Mouse (Mus musculus): ENCODE results near the gene S100a3. TPM values are rescaled to one million over a fixed set of nuclear protein-coding genes. Genes with fewer than 3 reads are reported as not detected.

S100a3 gene
- not detected for polyA plus RNA-seq (2014; fragmentation: Illumina TruSeq; extraction: RNeasy Lipid Tissue Mini Kit (QIAGEN cat#74804); ENCODE audit: low read depth, low replicate concordance)

DNA sequence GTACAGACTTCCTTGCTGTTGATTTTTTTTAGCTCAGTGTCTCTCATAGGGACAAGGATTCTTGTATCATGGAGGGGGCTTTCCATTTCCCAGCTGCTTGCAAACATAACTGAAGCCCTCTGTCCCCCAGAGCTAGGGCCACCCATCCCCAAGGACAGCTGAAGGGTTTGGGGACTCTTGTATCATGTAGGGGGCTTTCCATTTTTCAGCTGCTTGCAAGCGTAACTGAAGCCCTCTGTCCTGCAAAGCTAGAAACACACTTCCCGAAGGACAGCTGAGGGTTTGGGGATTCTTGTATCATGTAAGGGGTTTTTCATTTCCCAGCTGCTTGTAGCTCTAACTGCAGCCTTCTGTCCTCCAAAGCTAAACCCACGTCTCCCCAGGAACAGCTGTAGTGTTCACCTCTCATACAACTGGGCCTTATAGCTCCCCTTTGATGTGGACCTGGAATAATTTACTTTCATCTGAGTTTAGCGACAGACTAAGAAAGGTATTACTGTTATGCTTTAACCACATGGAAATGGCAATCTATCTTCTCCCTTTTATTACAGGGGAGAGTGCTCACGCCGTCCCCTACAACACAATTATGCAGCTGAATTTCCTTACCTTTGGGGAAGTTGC lies at the start of gene S100a3:
Gene S100a3 (plus strand): TSS at position 571 of the 621 bp plus-strand sequence.

GRCm38 (mm10) chr3:90513796-90514590 lies 46.4 kb upstream of the S100a3 start, which contains the start of the genes S100a1 and S100a13:
S100a1 (minus strand) TSS chr3:90514392.
S100a13 (plus strand) TSS chr3:90514435.

GRCm38 (mm10) chr3:90526580-90526979 lies 33.8 kb upstream of the S100a3 start, which contains the start of gene S100a14:
S100a14 (plus strand) TSS chr3:90526856.

DNA sequence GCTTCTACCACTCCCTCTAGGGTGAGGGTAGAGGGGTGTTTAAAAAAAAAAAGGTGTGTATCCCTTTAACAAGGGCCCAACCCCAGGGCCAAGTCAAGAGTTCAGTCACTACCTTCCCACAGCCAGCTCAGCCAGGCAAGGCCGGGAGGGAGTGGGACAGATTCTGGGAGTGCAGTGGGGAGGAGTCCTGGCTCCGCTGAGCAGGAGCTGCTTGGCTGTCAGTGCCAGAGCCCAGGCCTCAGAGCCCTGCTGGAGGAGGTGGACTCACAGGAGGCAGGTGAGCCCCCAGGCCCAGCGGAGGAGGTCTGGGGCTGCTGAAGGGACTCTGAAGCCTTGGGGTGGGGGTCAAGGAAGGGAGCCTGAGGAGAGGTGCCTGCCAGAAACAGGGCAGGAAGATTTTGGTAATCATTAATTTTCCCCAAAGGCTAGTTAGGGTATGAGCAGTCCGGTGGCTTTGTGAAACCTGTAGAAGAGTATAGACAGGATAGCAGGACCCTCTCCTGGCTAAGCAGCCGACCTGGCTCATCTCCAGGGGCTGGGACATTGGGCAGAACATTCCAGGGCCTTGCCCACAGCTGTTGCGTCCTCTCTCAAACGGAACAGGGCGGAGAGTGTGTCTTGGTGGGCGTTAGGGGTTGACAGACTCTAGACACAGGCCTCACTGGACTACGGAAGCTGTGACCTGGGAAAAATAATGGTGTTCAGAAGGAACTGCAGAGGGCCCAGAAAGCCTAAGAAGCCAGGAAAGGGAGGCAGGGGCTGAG lies 23.1 kb upstream of the S100a3 start, which contains the start of gene S100a16:
Gene S100a16 (plus strand): TSS at position 114 of the 764 bp plus-strand sequence.

GRCm38 (mm10) chr3:90589947-90590346 lies 29.6 kb downstream of the S100a3 start, which contains the start of gene S100a2:
S100a2 (plus strand) TSS chr3:90590247.

DNA sequence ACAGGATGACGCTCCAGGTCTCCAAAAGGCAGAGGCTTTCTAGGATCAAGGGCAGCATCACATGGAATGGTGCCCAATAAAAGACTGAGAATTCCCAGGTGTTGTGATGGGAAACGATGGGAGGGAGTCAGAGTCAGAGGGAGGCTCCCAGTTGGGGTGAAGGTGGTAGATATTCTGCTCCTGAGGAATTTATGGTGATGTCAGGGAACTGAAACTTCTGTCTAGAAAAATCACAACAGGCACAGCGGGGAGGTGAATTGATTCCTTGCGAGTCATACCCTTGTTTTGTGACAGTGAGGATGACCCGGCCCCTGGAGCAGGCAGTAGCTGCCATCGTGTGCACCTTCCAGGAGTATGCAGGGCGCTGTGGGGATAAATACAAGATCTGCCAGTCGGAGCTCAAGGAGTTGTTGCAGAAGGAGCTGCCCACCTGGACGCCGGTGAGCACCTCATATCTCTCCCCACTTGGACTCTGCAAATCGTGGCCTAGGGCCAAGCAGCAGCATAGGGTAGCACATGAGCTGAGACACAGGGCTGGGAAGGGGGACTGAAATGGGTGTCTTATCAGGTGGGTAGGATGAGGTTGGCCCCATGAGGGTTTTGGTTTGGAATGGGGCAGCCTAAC lies 41.2 kb downstream of the S100a3 start, which contains the start of gene Gm42674:
Gene Gm42674 (plus strand): TSS at position 419 of the 625 bp plus-strand sequence.

GRCm38 (mm10) chr3:90603623-90604022 lies 43.2 kb downstream of the S100a3 start, which contains the start of gene S100a4:
S100a4 (plus strand) TSS chr3:90603771.

GRCm38 (mm10) chr3:90608223-90608622 lies 47.8 kb downstream of the S100a3 start, which contains the start of gene S100a5:
S100a5 (plus strand) TSS chr3:90608523.

GRCm38 (mm10) chr3:90612728-90613291 lies 52.4 kb downstream of the S100a3 start, which contains the start of gene S100a6:
S100a6 (plus strand) TSS chr3:90612882.

Other genes with a start within 250 kb of the S100a3 start
- 5.7 TPM for gene Slc27a3, start 170.6 kb upstream of the S100a3 start, polyA plus RNA-seq (2014; fragmentation: Illumina TruSeq; extraction: RNeasy Lipid Tissue Mini Kit (QIAGEN cat#74804); ENCODE audit: low read depth, low replicate concordance)
- 33.2 TPM for gene Ints3, start 127.0 kb upstream of the S100a3 start, polyA plus RNA-seq (2014; fragmentation: Illumina TruSeq; extraction: RNeasy Lipid Tissue Mini Kit (QIAGEN cat#74804); ENCODE audit: low read depth, low replicate concordance)
- 28.7 TPM for gene Npr1, start 94.7 kb upstream of the S100a3 start, polyA plus RNA-seq (2014; fragmentation: Illumina TruSeq; extraction: RNeasy Lipid Tissue Mini Kit (QIAGEN cat#74804); ENCODE audit: low read depth, low replicate concordance)
- 60.7 TPM for gene Ilf2, start 84.5 kb upstream of the S100a3 start, polyA plus RNA-seq (2014; fragmentation: Illumina TruSeq; extraction: RNeasy Lipid Tissue Mini Kit (QIAGEN cat#74804); ENCODE audit: low read depth, low replicate concordance)
- 66.2 TPM for gene Snapin, start 69.5 kb upstream of the S100a3 start, polyA plus RNA-seq (2014; fragmentation: Illumina TruSeq; extraction: RNeasy Lipid Tissue Mini Kit (QIAGEN cat#74804); ENCODE audit: low read depth, low replicate concordance)
- gene Chtop, start 51.1 kb upstream of the S100a3 start, polyA plus RNA-seq (2014; fragmentation: Illumina TruSeq; extraction: RNeasy Lipid Tissue Mini Kit (QIAGEN cat#74804); ENCODE audit: low read depth, low replicate concordance), result 83.0 TPM
- gene S100a1, start 46.2 kb upstream of the S100a3 start, polyA plus RNA-seq (2014; fragmentation: Illumina TruSeq; extraction: RNeasy Lipid Tissue Mini Kit (QIAGEN cat#74804); ENCODE audit: low read depth, low replicate concordance), result 258 TPM
- 64.5 TPM for gene S100a13, start 46.1 kb upstream of the S100a3 start, polyA plus RNA-seq (2014; fragmentation: Illumina TruSeq; extraction: RNeasy Lipid Tissue Mini Kit (QIAGEN cat#74804); ENCODE audit: low read depth, low replicate concordance)
- gene S100a14, start 33.7 kb upstream of the S100a3 start, polyA plus RNA-seq (2014; fragmentation: Illumina TruSeq; extraction: RNeasy Lipid Tissue Mini Kit (QIAGEN cat#74804); ENCODE audit: low read depth, low replicate concordance), result 8.3 TPM
- 139 TPM for gene S100a16, start 23.3 kb upstream of the S100a3 start, polyA plus RNA-seq (2014; fragmentation: Illumina TruSeq; extraction: RNeasy Lipid Tissue Mini Kit (QIAGEN cat#74804); ENCODE audit: low read depth, low replicate concordance)
- not detected for gene S100a2, start 29.7 kb downstream of the S100a3 start, polyA plus RNA-seq (2014; fragmentation: Illumina TruSeq; extraction: RNeasy Lipid Tissue Mini Kit (QIAGEN cat#74804); ENCODE audit: low read depth, low replicate concordance)
- gene Gm42674, start 41.3 kb downstream of the S100a3 start, polyA plus RNA-seq (2014; fragmentation: Illumina TruSeq; extraction: RNeasy Lipid Tissue Mini Kit (QIAGEN cat#74804); ENCODE audit: low read depth, low replicate concordance), result not detected
- gene S100a4, start 43.2 kb downstream of the S100a3 start, polyA plus RNA-seq (2014; fragmentation: Illumina TruSeq; extraction: RNeasy Lipid Tissue Mini Kit (QIAGEN cat#74804); ENCODE audit: low read depth, low replicate concordance), result 80.2 TPM
- not detected for gene S100a5, start 47.9 kb downstream of the S100a3 start, polyA plus RNA-seq (2014; fragmentation: Illumina TruSeq; extraction: RNeasy Lipid Tissue Mini Kit (QIAGEN cat#74804); ENCODE audit: low read depth, low replicate concordance)
- 241 TPM for gene S100a6, start 52.3 kb downstream of the S100a3 start, polyA plus RNA-seq (2014; fragmentation: Illumina TruSeq; extraction: RNeasy Lipid Tissue Mini Kit (QIAGEN cat#74804); ENCODE audit: low read depth, low replicate concordance)
- 0.73 TPM for gene S100a7a, start 93.4 kb downstream of the S100a3 start, polyA plus RNA-seq (2014; fragmentation: Illumina TruSeq; extraction: RNeasy Lipid Tissue Mini Kit (QIAGEN cat#74804); ENCODE audit: low read depth, low replicate concordance)
- gene S100a8, start 108.4 kb downstream of the S100a3 start, polyA plus RNA-seq (2014; fragmentation: Illumina TruSeq; extraction: RNeasy Lipid Tissue Mini Kit (QIAGEN cat#74804); ENCODE audit: low read depth, low replicate concordance), result 2.7 TPM
- gene S100a9, start 135.1 kb downstream of the S100a3 start, polyA plus RNA-seq (2014; fragmentation: Illumina TruSeq; extraction: RNeasy Lipid Tissue Mini Kit (QIAGEN cat#74804); ENCODE audit: low read depth, low replicate concordance), result 2.7 TPM
- 0.48 TPM for gene Pglyrp4, start 166.3 kb downstream of the S100a3 start, polyA plus RNA-seq (2014; fragmentation: Illumina TruSeq; extraction: RNeasy Lipid Tissue Mini Kit (QIAGEN cat#74804); ENCODE audit: low read depth, low replicate concordance)
- gene Gm5849, start 217.3 kb downstream of the S100a3 start, polyA plus RNA-seq (2014; fragmentation: Illumina TruSeq; extraction: RNeasy Lipid Tissue Mini Kit (QIAGEN cat#74804); ENCODE audit: low read depth, low replicate concordance), result not detected